Mouse (Mus musculus) CH12.LX (cell line): ENCODE measurements around the gene Acadsb. TPM values are rescaled to one million over a fixed set of nuclear protein-coding genes. Genes with fewer than 3 reads are reported as not detected.
"Not testable (repeated sequence)": the region's sequence is repeated elsewhere in the genome, so short reads cannot be mapped to it uniquely, and the experiment has no call there.

Source experiments
- DNase-seq: peaks from one replicate; pipeline ENCODE4 v3.0.0-alpha.2; 2013; ENCODE audit errors: extremely low read depth
- H3K27ac ChIP-seq: 2 replicates; pipeline ENCODE4 v1.5.1; 2012; ENCODE audit warnings: low read depth, mild to moderate bottlenecking, control low read depth, moderate library complexity; ENCODE audit not compliant: insufficient read depth
- H3K27me3 ChIP-seq: replicated peaks from 2 replicates; pipeline ENCODE3; 2012; ENCODE audit warnings: inconsistent platforms
- H3K36me3 ChIP-seq, 2 experiments: replicated peaks in 1 of 2; 2 replicates each; pipeline versions ENCODE3 to v1.6.1; 2012; ENCODE audit warnings: inconsistent platforms in 1 of 2, low read length in 1 of 2, mild to moderate bottlenecking in 1 of 2, mixed read lengths in 1 of 2, moderate library complexity in 1 of 2; ENCODE audit not compliant: control insufficient read depth in 1 of 2, insufficient read depth in 1 of 2
- H3K4me1 ChIP-seq, 2 experiments: 2 replicates each; pipeline ENCODE4 v1.6.1; 2012; ENCODE audit warnings: inconsistent platforms in 1 of 2, moderate library complexity in 1 of 2; ENCODE audit not compliant: insufficient read depth in 2 of 2, control insufficient read depth in 1 of 2
- H3K4me2 ChIP-seq: 2 replicates; pipeline ENCODE4 v1.6.1; 2012; ENCODE audit warnings: low read depth, mild to moderate bottlenecking, control low read depth; ENCODE audit not compliant: poor library complexity, insufficient read depth, severe bottlenecking
- H3K4me3 ChIP-seq, 3 experiments: fragments of 150-350 bp in 1 of 3; sonication (generic) in 1 of 3; replicated peaks in 1 of 3; 2 replicates each; pipeline versions ENCODE3 to v1.5.1; 2011 to 2012; ENCODE audit warnings: low read depth in 2 of 3, low read length in 2 of 3, mild to moderate bottlenecking in 2 of 3, moderate library complexity in 2 of 3, control low read depth in 1 of 3, improper control_type of control experiment in 1 of 3, inconsistent platforms in 1 of 3, mixed read lengths in 1 of 3; ENCODE audit not compliant: poor library complexity in 1 of 3
- H3K79me2 ChIP-seq: replicated peaks from 2 replicates; pipeline ENCODE4 v1.6.1; 2012; ENCODE audit warnings: mild to moderate bottlenecking, moderate library complexity; ENCODE audit not compliant: control insufficient read depth, poor library complexity, insufficient read depth, severe bottlenecking; ENCODE audit errors: extremely low read depth
- H3K9ac ChIP-seq: 2 replicates; pipeline ENCODE4 v1.6.1; 2012; ENCODE audit warnings: low read depth, mild to moderate bottlenecking, control low read depth, moderate library complexity; ENCODE audit not compliant: insufficient read depth
- H3K9me3 ChIP-seq: replicated peaks from 2 replicates; pipeline ENCODE3; 2012; ENCODE audit warnings: low read length, inconsistent platforms, mixed read lengths
- BHLHE40 ChIP-seq: IDR thresholded peaks from 2 replicates; pipeline ENCODE4 v1.6.1; 2011; ENCODE audit warnings: mild to moderate bottlenecking, low read depth, low read length, improper control_type of control experiment
- CHD2 ChIP-seq: IDR thresholded peaks from 2 replicates; pipeline ENCODE4 v1.6.1; 2011; ENCODE audit warnings: low read length, improper control_type of control experiment
- E2F4 ChIP-seq: IDR thresholded peaks from 2 replicates; pipeline ENCODE4 v1.6.1; 2011; ENCODE audit warnings: low read depth, low read length, improper control_type of control experiment; ENCODE audit not compliant: insufficient replicate concordance
- ELF1 ChIP-seq: IDR thresholded peaks from 2 replicates; pipeline ENCODE4 v1.6.1; 2014; ENCODE audit warnings: low read depth, mild to moderate bottlenecking, inconsistent platforms, low read length, improper control_type of control experiment
- ETS1 ChIP-seq: conservative IDR thresholded peaks from 2 replicates; pipeline ENCODE4 v1.6.1; 2012; ENCODE audit warnings: low read depth, mild to moderate bottlenecking, inconsistent platforms, low read length, improper control_type of control experiment, moderate library complexity
- IRF4 ChIP-seq: IDR thresholded peaks from 2 replicates; pipeline ENCODE4 v1.6.1; 2014; ENCODE audit warnings: low read depth, mild to moderate bottlenecking, inconsistent platforms, low read length, improper control_type of control experiment
- JUN ChIP-seq: IDR thresholded peaks from 2 replicates; pipeline ENCODE4 v1.6.1; 2011; ENCODE audit warnings: low read depth, mild to moderate bottlenecking, low read length, improper control_type of control experiment, moderate library complexity; ENCODE audit not compliant: insufficient read depth
- JUND ChIP-seq: conservative IDR thresholded peaks from 2 replicates; pipeline ENCODE4 v1.6.1; 2011; ENCODE audit warnings: low read depth, low read length, improper control_type of control experiment
- MEF2A ChIP-seq: IDR thresholded peaks from 2 replicates; pipeline ENCODE4 v1.6.1; 2014; ENCODE audit warnings: low read depth, mild to moderate bottlenecking, inconsistent platforms, low read length, improper control_type of control experiment, borderline replicate concordance
- NELFE ChIP-seq: IDR thresholded peaks from 2 replicates; pipeline ENCODE4 v1.6.1; 2011; ENCODE audit warnings: low read depth, low read length, improper control_type of control experiment
- SIN3A ChIP-seq: IDR thresholded peaks from 2 replicates; pipeline ENCODE4 v1.6.1; 2012; ENCODE audit warnings: low read length, improper control_type of control experiment, inconsistent platforms
- UBTF ChIP-seq: IDR thresholded peaks from 2 replicates; pipeline ENCODE4 v1.6.1; 2012; ENCODE audit warnings: low read depth, mild to moderate bottlenecking, inconsistent platforms, low read length, improper control_type of control experiment, moderate library complexity
- USF1 ChIP-seq: IDR thresholded peaks from 2 replicates; pipeline ENCODE4 v1.6.1; 2014; ENCODE audit warnings: low read depth, mild to moderate bottlenecking, inconsistent platforms, low read length, improper control_type of control experiment
- ZC3H11A ChIP-seq: IDR thresholded peaks from 2 replicates; pipeline ENCODE4 v1.6.1; 2012; ENCODE audit warnings: low read depth, mild to moderate bottlenecking, inconsistent platforms, low read length, improper control_type of control experiment
- ZKSCAN1 ChIP-seq: IDR thresholded peaks from 2 replicates; pipeline ENCODE4 v1.6.1; 2012; ENCODE audit warnings: low read depth, inconsistent platforms, low read length, improper control_type of control experiment, borderline replicate concordance
- ZNF384 ChIP-seq: IDR thresholded peaks from 2 replicates; pipeline ENCODE4 v1.6.1; 2012; ENCODE audit warnings: low read depth, low read length, improper control_type of control experiment, inconsistent platforms
- dilution Hi-C: fragments of 300-500 bp; cut with MboI; formaldehyde crosslinking; loops from 2 replicates; pipeline ENCODE4 v1.14.3; 2020; ENCODE audit warnings: low sequenced_read_pairs; ENCODE audit not compliant: extremely low pct_unique_long_range_greater_than_20kb, extremely low pct_ligation_motif_present
- in situ Hi-C: fragments of 300-500 bp; cut with MboI; formaldehyde crosslinking; loops from 3 replicates; pipeline ENCODE4 v1.14.3; 2019; ENCODE audit warnings: low sequenced_read_pairs, low pct_ligation_motif_present, low pct_unique_long_range_greater_than_20kb, mixed read lengths
- polyA plus RNA-seq: library from polyadenylated mRNA; unstranded; fragments of >175 nt; gene quantifications from 2 replicates; pipeline ENCODE4 v1.2.1, GENCODE M21; 2012; ENCODE audit warnings: low read depth; ENCODE audit not compliant: insufficient read length
- total RNA-seq, 2 experiments: library from RNA; depleted of rRNA; stranded (reverse); fragments of 300-350 nt in 1 of 2; fragments of >200 nt in 1 of 2; gene quantifications; 2 replicates each; pipeline ENCODE4 v1.2.3; 2012 to 2014

Gene Acadsb
- total and polyA plus RNA-seq, 3 experiments, result 11.1 to 15.6 (median 11.2) TPM

DNA sequence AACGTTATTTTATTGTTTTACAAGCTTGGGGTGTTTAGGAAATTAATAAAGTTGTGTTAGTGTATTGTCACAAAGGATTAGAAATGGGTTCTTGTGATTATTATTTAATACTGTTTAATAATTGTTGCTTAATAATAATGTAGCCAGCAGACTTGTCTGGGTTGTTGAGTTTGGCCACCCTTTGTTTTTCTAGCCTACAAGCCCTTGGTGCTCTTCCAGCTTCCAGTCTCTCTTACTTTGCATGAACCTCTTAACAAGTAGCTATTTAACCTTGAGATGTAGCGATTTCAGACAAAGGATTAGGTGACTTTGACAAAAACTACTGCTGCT, 1.5 kb downstream of the Acadsb start:
- dilution Hi-C loops, result no loop called here

DNA sequence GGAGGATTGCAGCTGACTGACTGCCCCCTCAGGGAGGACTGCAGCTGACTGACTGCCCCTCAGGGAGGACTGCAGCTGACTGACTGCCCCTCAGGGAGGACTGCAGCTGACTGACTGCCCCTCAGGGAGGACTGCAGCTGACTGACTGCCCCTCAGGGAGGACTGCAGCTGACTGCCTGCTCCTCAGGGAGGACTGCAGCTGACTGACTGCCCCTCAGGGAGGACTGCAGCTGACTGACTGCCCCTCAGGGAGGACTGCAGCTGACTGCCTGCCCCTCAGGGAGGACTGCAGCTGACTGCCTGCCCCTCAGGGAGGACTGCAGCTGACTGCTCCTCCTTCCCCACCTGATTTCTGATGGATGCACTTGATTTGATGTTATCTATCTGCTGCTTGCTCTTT, 6.3 kb downstream of the Acadsb start:
- in situ Hi-C loops, H3K4me2 ChIP-seq: not testable (repeated sequence)

More for the DNA sequence above, 1.5 kb downstream of the Acadsb start:
- in situ Hi-C loops, result no loop called here
- H3K79me2 ChIP-seq, result peaks cover 16% of the 10 kb centered on the region
- TF ChIP-seq JUND (no peak), ZC3H11A (no peak), CHD2 (no peak), MEF2A (no peak), JUN (no peak), USF1 (no peak), SIN3A (no peak), IRF4 (no peak), ELF1 (no peak), E2F4 (no peak), UBTF (no peak), ETS1 (no peak), ZKSCAN1 (no peak)
- no peak for DNase-seq
- peaks cover 0 to 4% of the 10 kb centered on the region in 2 experiments for H3K36me3 ChIP-seq
- H3K4me3 ChIP-seq, result no peak overlapping the region
- H3K4me2 ChIP-seq, result no peak overlapping the region
- no peaks in the 10 kb centered on the region for H3K9me3 ChIP-seq
- H3K9ac ChIP-seq, result no peak overlapping the region
- H3K4me1 ChIP-seq, result peaks cover 0 to 16% of the 10 kb centered on the region in 2 experiments; a peak in 3 of 4 replicates
- peaks cover 15% of the 10 kb centered on the region for H3K27me3 ChIP-seq
- H3K27ac ChIP-seq, result no peak overlapping the region

DNA sequence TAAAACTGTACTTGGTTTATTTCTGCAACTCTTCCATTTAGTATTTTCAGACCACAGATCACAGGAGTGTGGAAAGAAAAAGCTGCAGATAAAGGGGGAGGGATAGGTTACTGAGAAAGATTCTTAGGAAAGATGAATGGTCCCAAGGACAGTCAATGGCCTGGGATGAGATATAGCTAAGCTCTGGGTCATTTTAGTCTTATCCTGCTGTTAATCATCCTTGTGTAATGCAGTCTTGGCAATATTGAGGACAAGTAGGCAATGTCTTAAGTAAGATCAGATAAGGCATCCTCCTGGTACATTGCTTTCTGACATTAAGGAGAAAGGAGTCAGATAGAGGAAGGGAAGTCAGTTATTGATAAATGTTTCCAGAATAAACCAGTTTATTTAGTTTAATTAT, 7.2 kb downstream of the Acadsb start:
- TF ChIP-seq ZNF384, result no peak
- TF ChIP-seq CHD2, result no peak
- no peak for TF ChIP-seq NELFE
- TF ChIP-seq BHLHE40, result no peak
- TF ChIP-seq, all 38 proteins: peak for 0
- dilution Hi-C loops, result no loop called here
- H3K9ac ChIP-seq, result no peak overlapping the region

More for the DNA sequence above, 6.3 kb downstream of the Acadsb start:
- H3K9ac ChIP-seq, H3K36me3 ChIP-seq, H3K4me3 ChIP-seq, H3K27ac ChIP-seq, H3K4me1 ChIP-seq, H3K79me2 ChIP-seq, H3K9me3 ChIP-seq, DNase-seq, dilution Hi-C loops: not testable (repeated sequence)
- peaks cover 13% of the 10 kb centered on the region for H3K27me3 ChIP-seq

More for the DNA sequence above, 7.2 kb downstream of the Acadsb start:
- H3K27ac ChIP-seq, result no peak overlapping the region
- H3K36me3 ChIP-seq, result no peaks in the 10 kb centered on the region
- H3K27me3 ChIP-seq, result peaks cover 8% of the 10 kb centered on the region
- DNase-seq, result no peak
- H3K9me3 ChIP-seq, result no peaks in the 10 kb centered on the region
- no peaks in the 10 kb centered on the region for H3K79me2 ChIP-seq
- H3K4me2 ChIP-seq, result no peak overlapping the region
- in situ Hi-C loops, result no loop called here
- H3K4me1 ChIP-seq, result no peaks in the 10 kb centered on the region
- H3K4me3 ChIP-seq, result no peak overlapping the region
